Mouse (Mus musculus) testis, postnatal 10 days (tissue): ENCODE data around the gene Cald1.

Experiments
- DNase-seq: peaks from one replicate; pipeline ENCODE4 v3.0.0; 2021; ENCODE audit warnings: low spot score

Gene Cald1

DNA sequence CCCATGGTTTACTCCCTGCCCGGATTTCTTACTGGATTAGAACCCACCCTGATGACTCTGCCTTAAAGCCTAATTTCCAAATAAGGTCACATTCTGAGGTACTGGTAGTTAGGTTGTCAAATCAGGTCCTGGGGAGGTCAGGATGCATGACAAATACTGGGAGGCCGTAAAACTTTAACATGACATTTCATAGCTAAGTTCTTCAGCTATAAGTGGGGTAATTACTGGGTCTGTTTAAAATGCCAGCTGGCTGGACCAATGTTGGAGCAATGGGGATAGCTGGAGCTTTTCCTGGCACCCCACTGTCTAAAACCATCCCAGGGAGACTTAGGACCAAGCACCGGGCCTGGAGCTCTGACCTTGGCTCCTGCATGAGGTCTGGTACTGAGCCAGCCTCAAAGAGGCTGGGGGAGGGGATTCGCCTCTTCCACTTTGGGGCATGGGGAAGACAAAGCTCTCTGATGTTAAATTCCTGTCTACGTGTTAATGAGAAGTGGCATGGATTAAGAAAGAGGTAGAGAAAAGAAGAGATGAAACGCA lies 120.9 kb downstream of the Cald1 start:
- DNase-seq = no peak

DNA sequence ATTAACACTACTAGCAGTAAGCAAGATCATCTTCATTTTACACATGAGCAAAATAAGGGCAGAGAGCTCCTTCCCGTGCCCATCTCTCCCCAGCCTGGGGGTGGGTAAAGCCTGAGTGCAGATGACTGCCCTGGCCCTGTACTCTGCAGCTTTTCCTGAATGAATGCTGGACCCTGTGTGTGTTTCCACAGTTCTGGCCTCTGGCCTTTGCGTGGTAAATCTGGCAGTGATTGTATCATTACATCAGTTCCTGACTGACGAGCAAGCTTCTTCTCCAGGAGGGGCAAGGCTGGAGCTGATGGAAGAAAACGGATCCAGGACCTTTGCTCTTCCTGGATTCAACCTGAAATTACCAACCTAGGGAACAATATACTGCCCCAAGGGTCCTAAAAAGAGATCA lies 122.1 kb downstream of the Cald1 start:
- DNase-seq = no peak

DNA sequence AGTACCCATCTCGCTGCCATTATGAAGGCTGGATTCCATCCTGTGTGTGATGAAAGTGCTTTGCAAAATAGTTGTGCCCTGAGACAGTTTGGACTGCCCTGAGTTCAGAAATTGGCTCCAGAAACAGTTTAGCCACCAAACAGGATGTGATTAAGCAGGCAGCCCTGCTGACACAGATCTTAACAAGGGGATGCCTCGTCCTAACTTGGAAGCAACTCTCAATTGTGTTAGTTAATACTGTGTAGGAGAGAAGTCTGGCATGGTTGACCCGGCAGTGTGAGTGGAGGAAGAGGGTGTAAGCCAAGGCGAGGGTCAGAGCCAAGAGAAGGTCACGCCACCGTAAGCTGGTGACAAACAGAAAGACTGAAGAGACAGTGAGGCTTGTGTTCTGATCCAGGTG lies 123.4 kb downstream of the Cald1 start:
- no peak for DNase-seq

DNA sequence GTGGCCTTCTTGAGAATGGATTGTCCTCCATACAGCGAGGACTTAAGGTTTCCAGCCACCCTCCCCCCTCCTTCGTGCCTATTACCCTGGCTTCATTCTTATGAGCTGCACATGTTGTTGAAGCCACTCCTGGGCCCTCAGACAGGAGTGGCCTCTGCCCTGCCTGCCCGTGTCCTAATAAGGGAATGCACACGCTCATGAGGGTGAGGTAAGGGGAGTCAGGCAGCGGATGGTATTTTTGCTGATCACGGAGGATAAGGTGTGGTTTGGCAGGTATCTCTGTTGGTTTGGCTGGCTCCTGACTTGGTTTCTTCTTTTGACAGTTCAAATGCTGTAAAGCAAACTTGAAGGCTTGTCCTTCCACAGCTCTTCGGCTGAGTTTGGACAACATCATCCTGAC lies 124.4 kb downstream of the Cald1 start:
- DNase-seq = no peak

DNA sequence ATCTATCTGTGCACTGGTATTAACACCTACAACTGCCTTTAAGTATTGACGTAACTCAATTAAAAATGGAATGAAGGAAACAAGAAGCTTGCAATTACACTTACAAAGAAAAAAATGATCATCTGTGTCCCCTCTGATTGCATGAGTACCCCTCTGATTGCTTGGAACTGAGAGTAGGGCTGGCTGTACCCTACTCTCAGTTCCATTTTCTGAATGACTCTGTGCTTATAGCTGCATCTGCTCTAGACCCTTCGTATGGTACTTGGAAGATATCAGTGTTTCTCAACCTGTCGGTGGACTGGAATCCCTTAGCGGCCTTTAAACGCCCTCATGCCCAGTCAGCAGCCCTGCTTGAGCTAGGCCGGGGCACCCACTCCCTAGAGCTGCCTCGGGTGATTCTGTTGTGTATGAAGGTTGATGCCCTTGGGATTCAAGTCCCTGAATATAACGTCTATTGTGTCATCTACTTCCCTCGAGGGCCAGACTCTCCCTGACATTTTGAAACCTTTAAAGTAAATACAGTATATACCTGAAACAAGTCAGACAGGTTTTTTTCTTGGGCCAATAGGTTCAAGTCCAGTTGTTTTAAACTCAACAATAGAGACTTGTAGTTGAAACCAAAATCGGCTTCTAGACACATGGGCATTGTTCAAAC lies 125.1 kb downstream of the Cald1 start:
- DNase-seq = no peak

DNA sequence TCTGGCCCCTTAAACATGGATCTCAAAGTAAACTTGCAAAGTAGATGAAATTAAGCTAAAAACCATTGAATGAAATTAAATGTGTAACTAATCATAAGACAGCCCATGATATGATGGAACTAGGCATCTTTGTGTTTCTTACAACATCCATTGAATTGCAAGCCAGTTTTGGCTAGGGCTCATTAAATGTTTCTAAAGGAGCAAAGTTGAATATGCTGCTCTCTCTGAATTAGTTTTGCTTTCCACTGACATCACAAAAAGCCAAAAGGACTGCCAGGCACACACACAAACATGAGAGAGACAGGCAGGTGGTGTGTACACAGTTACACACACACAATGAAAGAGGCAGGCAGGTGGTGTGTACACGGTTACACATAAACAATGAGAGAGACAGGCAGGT lies 127.4 kb downstream of the Cald1 start:
- no peak for DNase-seq

DNA sequence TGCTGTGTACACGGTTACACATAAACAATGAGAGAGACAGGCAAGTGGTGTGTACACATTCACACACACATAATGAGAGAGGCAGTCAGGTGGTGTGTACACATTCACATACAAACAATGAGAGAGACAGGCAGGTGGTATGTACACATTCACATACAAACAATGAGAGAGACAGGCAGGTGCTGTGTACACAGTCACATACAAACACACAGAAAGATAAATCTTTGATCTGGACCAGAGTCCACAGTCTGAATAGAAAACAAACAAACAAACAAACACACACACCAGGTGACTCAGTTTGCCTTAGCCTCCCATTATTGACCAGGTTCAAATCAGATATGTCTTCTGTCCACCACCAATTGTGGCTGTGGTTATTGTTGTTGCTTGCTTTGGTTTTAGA lies 127.8 kb downstream of the Cald1 start:
- DNase-seq = no peak

DNA sequence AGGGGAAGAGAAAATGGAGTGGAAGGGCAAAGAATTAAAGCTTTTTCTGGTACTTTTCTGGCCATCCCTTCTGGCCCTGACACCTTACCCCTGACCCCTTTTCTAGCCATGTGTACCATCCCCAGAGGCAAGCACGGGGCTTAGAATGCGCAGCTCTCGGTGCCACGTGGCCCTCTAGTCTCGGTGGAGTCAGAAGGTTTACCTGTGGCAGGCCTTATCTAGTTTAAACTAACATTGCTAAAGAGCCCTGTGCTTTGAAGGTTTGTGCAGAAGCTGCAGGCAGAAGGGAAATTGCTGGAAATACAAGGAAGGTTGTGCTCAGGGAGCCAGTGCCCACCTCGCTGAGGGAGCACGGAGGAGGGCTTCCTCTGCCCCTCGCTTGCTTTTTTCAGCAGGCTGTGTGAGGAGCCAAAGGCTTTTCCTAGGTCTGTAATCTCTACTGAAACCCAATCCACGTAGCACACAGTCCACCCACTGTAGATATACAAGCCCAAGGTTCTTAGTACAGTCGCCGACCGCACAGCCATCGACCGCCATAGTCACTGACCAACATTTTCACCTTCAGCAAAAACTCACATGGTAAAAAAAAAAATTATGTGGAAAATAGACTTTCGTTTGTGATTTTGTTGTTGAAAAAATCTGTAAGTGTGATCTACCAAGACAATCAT lies 129.2 kb downstream of the Cald1 start:
- no peak for DNase-seq

DNA sequence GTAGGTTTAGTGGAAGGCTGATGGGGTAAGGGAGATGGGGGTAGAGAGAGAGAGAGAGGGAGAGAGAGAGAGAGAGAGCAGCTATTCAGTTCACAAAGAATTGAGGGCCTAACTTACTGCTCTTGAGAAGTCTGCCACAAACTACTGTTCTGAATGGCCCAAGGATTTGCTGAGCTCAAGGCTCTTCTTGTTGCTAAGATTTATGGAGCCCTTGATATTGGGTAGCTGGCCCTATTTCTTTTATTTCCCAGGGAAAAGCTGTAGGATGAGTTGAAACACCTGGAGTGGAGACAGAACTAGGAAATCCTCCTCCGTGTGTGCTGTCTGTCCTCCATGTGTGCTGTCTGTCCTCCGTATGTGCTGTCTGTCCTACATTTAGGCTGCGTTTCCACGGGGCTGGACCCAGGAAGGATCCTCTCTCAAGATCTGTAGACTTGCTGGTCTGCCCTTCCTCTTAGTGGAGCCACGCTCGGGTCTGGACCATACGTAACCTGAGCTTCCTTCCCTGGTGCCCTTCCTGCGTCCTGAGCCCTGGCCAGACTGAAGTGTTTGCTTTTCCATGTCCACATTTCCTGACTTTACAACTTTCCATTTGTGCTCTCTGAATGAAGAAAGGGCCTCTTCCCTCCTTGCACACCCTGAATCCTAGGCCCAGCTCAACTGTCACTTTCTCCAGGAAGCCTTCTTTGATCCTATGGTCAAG lies 131.3 kb downstream of the Cald1 start:
- no peak for DNase-seq

DNA sequence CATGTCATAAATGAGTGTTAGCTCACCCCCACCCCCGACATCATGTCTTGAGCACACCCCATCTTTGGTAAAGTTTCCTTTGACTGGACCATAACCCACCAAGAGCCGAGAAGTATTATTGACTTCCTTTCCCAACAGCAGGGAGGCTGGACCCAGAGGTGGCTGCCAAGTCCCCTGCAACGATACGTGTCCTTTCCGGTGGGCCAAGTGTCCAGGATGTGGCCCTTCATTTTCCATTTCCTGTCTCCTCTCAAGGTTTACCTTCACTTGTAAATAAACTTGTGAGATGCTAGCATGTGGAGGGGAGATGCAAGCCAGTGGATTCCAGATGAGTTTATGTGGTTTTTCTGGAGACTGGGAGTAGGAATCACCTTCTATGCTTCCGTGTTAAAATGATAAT lies 132.7 kb downstream of the Cald1 start:
- DNase-seq = no peak

DNA sequence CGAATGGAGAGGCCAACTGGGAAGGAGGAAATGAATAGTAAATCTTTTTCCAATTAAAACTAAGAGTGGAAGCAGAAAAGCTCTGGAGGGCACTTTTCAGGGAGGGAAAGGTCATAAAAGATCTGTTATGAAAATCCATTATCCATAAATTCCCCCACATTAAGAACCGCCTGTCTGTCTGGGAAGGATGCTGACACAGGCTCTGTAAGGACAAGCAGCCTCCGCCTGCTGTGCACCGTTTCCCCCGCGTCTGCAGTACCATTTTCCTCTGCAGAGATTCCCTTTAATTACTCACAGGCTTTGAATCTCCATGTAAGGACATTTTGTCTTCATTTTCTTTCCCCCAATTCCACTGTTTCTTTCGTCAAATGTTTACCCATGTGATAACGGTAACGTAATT lies 133.2 kb downstream of the Cald1 start:
- DNase-seq = no peak

DNA sequence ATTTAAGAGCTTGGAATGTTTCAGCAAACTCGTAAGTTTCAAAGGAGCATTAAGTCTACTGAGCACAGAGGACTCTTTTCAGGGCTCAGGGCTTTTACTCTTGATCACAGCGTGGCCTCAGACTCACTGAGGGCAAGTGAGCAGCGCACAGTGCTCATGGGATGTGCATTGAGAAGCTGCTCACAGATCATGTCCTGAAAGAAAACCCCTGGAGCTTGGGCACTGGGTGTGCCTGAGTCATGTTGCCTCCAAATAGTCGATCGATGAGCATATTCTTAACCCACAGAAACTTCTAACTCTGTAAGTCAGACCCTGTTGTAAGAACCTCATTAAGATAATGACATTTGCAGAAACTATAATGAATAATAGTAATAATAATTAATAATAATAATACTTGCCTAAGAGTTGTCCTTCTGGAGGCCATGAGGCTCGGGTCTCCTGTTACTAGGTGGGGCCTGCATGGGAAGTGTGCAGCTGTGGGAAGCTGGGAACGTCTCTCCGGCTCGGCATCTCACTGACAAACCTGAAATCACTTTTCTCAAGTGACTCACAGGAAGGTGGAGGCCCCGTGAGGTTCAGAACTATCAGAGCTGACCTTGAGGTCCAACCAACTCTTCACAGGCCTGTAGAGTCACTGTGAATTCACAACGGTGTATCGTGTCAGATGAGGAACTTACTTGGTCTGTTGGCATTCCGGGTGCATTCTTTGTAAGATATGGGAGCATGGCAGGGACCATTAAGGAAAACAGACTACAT lies 136.8 kb downstream of the Cald1 start:
- no peak for DNase-seq

DNA sequence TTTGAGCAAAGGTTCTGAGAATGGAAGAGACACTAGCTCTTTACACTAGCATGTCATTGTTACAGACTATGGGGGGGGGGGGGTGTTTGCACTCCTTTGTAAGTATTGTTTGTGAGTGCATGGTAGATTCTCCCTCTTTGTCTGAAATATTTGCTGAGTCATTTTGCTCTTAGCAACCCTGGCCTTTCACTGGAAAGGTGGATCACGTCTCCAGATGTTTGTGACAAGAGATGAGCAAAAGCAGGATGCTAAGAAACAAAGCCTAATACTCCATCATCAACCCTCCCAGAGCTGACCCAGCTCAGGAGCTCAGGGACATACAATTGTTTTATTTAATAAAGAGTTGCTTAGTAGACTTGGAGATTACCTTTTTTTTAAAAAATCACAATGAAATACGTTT lies 138.6 kb downstream of the Cald1 start:
- DNase-seq = no peak

DNA sequence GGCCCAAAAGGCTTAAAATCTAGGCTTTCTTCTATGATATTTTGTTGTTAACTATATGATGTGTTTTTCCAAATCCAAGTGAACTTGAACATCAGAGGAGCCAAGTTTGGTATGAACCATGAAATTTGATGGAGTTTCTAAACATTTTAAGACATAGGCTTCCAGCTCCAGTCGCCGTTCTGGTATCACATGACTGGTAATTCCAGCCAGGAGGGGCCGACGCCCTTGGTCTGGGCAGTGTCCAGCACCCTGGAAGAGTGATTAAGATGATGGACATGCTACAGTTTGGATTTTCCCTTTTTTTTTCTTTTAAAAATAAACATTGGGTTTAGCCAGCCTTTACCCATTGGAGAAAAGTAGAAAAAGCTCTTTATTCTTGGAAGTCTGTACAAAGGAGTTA lies 145.6 kb downstream of the Cald1 start:
- DNase-seq = no peak

DNA sequence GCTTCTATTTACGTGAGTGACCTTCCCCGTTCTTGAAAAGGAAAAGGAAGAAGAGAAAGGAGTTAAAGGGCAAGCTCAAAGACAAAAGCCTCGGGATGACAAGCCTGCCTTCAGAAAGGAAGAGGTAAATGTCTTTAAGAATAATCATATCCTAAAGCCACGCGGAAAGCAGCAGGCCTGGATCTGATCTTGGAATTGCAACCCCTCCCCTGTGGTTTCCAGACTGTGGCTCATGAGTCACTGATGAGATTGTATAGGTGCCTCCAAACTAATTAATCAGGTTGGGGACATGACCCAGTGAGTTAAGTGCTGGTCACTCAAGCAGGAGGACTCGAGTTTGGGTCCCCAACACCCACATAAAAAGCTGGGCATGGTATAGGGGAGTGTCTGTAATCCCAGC lies 149.5 kb downstream of the Cald1 start:
- no peak for DNase-seq

DNA sequence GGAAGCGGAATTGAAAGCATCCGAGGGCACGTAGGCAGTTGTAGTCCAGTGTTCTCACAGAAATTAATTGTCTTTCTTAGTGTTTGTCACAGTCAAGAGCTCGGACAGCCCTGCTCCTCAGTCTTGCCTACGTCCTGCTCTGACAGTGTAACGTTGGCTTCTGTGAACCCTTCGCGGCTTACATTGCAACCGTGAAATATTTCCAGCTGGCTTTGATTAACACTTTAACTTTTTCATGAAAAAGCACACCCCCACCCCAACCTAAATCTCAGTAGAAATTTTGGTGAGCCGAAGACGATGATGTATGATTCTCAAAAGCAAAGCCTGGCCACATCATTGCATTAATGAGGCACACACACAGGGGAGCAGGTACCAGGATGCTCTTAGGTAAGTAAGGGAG lies 150.3 kb downstream of the Cald1 start:
- DNase-seq = no peak

DNA sequence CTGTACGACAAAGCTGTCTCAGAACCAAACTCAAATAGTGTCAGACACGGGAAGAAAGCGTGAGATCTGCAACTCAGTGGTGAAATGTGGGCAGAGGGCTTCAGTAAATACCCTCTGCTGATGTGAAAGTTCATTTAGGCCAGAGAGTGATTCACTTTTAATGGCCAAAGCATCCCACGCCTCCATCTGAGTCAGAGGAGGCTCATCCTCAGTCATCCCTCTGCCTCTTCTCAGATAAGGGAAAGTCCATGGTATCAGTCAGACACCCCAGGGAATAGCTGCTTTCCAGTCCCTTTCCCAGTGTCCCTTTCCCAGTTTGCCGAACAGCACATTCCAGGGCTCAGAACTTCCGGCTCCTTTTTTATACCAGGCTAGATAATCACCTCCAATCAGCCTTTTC lies 151.2 kb downstream of the Cald1 start:
- no peak for DNase-seq

DNA sequence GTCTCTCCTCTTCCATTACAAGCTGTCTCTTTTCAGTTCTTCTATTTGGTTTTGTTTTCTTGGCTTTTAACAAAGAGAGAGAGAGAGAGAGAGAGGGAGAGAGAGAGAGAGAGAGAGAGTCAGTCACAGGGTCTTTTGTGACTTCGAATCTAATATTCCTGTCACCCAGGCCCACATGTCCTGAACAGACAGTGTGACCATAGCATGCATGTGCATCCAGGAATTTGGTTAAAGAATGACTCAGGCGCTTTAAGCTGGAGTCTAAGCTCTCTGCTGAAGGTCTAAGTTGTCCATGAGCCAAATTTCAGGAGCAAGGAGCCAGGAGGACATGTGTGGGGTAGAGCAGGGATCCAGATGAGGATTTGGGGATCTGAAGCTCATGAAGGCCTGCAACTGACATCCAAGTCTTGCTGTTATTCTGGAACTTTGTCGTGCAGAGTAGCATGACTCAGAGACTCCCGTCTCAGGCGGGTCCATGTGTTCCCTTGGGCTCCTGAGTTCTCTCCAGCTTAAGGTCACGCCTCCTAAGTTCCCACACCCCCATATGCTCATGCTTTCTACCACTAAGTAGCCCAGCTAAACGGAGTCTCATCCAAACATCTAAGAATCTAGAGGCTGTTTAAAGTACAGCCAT lies 152.3 kb downstream of the Cald1 start:
- no peak for DNase-seq

DNA sequence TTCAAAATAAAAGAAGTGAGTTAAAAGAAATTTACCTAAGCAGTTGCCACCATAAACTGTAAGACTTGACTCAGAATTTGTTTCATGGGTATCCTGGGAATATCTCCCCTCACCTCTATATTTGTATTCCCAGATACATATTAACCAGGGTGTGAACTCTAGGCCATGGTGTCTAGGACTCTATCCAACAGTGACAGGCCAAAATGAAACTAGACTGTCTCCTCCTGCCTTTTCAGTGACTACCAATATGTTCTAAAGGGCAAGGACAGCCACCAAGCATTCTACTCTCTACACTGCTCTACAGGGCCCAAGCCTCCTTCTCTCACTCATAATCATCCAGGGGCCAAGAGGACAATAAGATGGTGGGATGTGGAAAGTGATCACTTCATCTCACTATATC lies 153.3 kb downstream of the Cald1 start:
- no peak for DNase-seq

DNA sequence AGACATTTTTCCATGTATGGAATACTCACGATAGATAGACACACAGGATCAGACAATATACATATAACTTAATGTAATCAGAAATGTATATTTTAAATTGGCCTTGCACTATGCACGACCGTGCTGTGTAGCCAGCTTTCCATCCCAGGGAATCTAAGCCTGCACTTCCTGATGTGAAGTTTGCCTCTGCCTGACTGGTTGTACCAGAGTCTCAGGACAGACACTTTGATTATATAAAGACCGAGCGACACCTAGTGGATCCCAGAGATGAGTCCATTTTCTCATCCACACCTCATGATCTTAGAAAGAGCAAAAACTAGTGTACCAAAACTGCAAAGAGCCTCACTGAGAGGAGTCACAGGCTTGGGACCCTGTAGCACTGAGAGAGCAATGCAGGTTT lies 156.1 kb downstream of the Cald1 start:
- DNase-seq = peak; percentile 66

DNA sequence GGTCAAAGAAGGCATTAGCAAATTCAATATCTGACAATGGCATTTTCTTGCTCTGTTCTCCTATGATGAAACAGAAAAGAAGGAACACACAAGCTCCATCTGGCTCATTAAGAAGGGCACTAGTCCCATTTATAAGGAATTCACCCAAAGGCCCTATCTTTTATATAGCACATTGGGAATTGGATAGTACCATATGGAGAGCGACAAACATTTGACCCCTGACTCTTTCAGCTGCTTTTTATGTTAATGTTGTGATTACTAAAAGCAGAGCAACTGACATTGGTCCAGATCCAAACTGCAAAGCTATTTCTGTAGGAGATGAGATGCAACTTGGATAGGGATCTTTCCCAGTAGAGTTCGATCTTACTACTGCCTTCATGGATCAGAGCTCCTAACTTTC lies 160.0 kb downstream of the Cald1 start:
- no peak for DNase-seq

DNA sequence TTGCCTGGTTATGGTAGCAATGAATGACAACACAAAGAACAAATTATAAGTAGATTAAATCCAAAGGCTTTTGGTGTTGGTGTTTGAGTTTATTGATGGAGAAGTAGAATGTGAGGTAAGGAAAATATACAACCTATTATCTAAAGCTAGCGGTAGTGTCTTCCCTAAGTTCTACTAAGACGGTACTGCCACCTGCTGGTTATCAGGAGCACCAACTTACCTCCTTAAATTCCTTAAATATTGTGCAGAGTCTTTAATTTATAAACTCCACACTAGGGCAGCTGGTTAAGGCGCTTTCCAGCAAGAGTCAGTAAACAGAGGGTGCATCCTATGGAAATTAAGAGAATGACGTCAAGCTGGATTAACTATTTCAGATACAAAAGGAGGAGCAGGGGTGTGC lies 161.7 kb downstream of the Cald1 start:
- DNase-seq = peak; percentile 72
